Mouse (Mus musculus) G1E (cell line): ENCODE results near the gene Fem1a. TPM values are rescaled to one million over a fixed set of nuclear protein-coding genes. Genes with fewer than 3 reads are reported as not detected.

ENCODE experiments used
- ATAC-seq: 2 replicates; pipeline ENCODE4 v1.8.0; 2016; ENCODE audit warnings: mild to moderate bottlenecking; ENCODE audit not compliant: insufficient number of reproducible peaks, poor library complexity, low FRiP score, severe bottlenecking; ENCODE audit errors: extremely low read depth
- DNase-seq: peaks from one replicate; pipeline ENCODE4 v3.0.0; 2012; ENCODE audit warnings: low spot score
- H3K27me3 ChIP-seq: 2 replicates; pipeline ENCODE4 v1.6.1; 2012; ENCODE audit warnings: mild to moderate bottlenecking, low read length, inconsistent platforms; ENCODE audit not compliant: insufficient read depth
- H3K36me3 ChIP-seq: replicated peaks from 2 replicates; pipeline ENCODE3; 2012; ENCODE audit warnings: mild to moderate bottlenecking, inconsistent platforms
- H3K4me1 ChIP-seq: 2 replicates; pipeline ENCODE4 v1.6.1; 2012; ENCODE audit warnings: low read depth, low read length, inconsistent platforms, mixed read lengths; ENCODE audit not compliant: insufficient read depth
- H3K4me3 ChIP-seq: 2 replicates; pipeline ENCODE4 v1.5.1; 2012; ENCODE audit warnings: low read depth, mild to moderate bottlenecking, inconsistent platforms, low read length, moderate library complexity, mixed read lengths
- H3K9me3 ChIP-seq: replicated peaks from 2 replicates; pipeline ENCODE4 v1.6.1; 2012; ENCODE audit warnings: inconsistent platforms
- CTCF ChIP-seq: IDR thresholded peaks from 2 replicates; pipeline ENCODE4 v1.5.1; 2012; ENCODE audit warnings: low read depth, low read length, inconsistent platforms, mixed read lengths
- GATA1 ChIP-seq: IDR thresholded peaks from 2 replicates; pipeline ENCODE4 v1.6.1; 2012; ENCODE audit warnings: borderline replicate concordance, low read length, inconsistent platforms, mixed read lengths
- GATA2 ChIP-seq: IDR thresholded peaks from 2 replicates; pipeline ENCODE4 v1.6.1; 2012; ENCODE audit warnings: low read depth, low read length, inconsistent platforms, borderline replicate concordance
- POLR2AphosphoS5 ChIP-seq: IDR thresholded peaks from 2 replicates; pipeline ENCODE4 v1.6.1; 2012; ENCODE audit warnings: low read depth, low read length, inconsistent platforms; ENCODE audit not compliant: insufficient replicate concordance
- TAL1 ChIP-seq: conservative IDR thresholded peaks from 2 replicates; pipeline ENCODE4 v1.6.1; 2012; ENCODE audit warnings: low read depth, low read length, inconsistent platforms, mixed read lengths
- polyA plus RNA-seq: library from polyadenylated mRNA; stranded (reverse); fragments of >175 nt; gene quantifications from 2 replicates; pipeline ENCODE4 v1.2.3, GENCODE M21; 2012
- total RNA-seq, 2 experiments: library from RNA; stranded (forward) in 1 of 2; stranded (reverse) in 1 of 2; fragments of 200-1000 nt in 1 of 2; fragments of >200 nt in 1 of 2; fragmentation: Nextera tagmentation in 1 of 2; gene quantifications; 2 replicates each; pipeline ENCODE4 v1.2.3; 2014 to 2017

The Fem1a gene
- total and polyA plus RNA-seq, 3 experiments, result 14.4 to 20.1 (median 17.8) TPM

GRCm38 (mm10) chr17:56226566-56226965 lies 30.0 kb upstream of the Fem1a start:
- Histone ChIP-seq H3K36me3 (no peaks in the 10 kb centered on the region), H3K27me3 (peaks cover 24% of the 10 kb centered on the region), H3K4me1 (peaks cover 5% of the 10 kb centered on the region), H3K9me3 (no peaks in the 10 kb centered on the region), H3K4me3 (no peak overlapping the region)
- TF ChIP-seq GATA2 (no peak), POLR2AphosphoS5 (no peak)
- ATAC-seq, result no peak
- no peak for DNase-seq

- Histone ChIP-seq H3K4me3 (no peak overlapping the region), H3K4me1 (peaks cover 6% of the 10 kb centered on the region), H3K27me3 (peaks cover 26% of the 10 kb centered on the region), H3K36me3 (no peaks in the 10 kb centered on the region), H3K9me3 (no peaks in the 10 kb centered on the region)
- DNase-seq, result no peak
- ATAC-seq, result no peak
- TF ChIP-seq POLR2AphosphoS5 (no peak), TAL1 (no peak), GATA2 (no peak), CTCF (no peak), GATA1 (no peak)
These were observed 26.7 kb upstream of the Fem1a start for GRCm38 (mm10) chr17:56229943-56230342.

- Histone ChIP-seq H3K36me3 (no peaks in the 10 kb centered on the region), H3K27me3 (peaks cover 26% of the 10 kb centered on the region), H3K4me3 (no peak overlapping the region), H3K9me3 (no peaks in the 10 kb centered on the region), H3K4me1 (peaks cover 5% of the 10 kb centered on the region; the same call in 1 of the 2 replicates)
- DNase-seq (no peak), ATAC-seq (no peak)
- TF ChIP-seq POLR2AphosphoS5 (no peak), GATA2 (no peak), CTCF (no peak), TAL1 (no peak), GATA1 (no peak)
These were observed 23.2 kb upstream of the Fem1a start for GRCm38 (mm10) chr17:56233389-56233788.

GRCm38 (mm10) chr17:56233818-56234469 lies 22.7 kb upstream of the Fem1a start:
- H3K4me3 ChIP-seq, result no peak overlapping the region
- no peak for DNase-seq
- H3K36me3 ChIP-seq, result no peaks in the 10 kb centered on the region
- H3K27me3 ChIP-seq, result peaks cover 22% of the 10 kb centered on the region
- TF ChIP-seq GATA1, result no peak
- TF ChIP-seq POLR2AphosphoS5, result no peak
- TF ChIP-seq TAL1, result no peak
- TF ChIP-seq GATA2, result no peak
- no peak for TF ChIP-seq CTCF
- H3K9me3 ChIP-seq, result no peaks in the 10 kb centered on the region
- peaks cover 5% of the 10 kb centered on the region; the same call in 1 of the 2 replicates for H3K4me1 ChIP-seq
- no peak for ATAC-seq

- H3K27me3 ChIP-seq, result peaks cover 36% of the 10 kb centered on the region
- no peaks in the 10 kb centered on the region for H3K36me3 ChIP-seq
- H3K4me3 ChIP-seq, result no peak overlapping the region
- TF ChIP-seq CTCF (no peak), TAL1 (no peak), GATA1 (no peak), POLR2AphosphoS5 (no peak), GATA2 (no peak)
- peak; percentile 34 for ATAC-seq
- no peaks in the 10 kb centered on the region for H3K9me3 ChIP-seq
- no peaks in the 10 kb centered on the region for H3K4me1 ChIP-seq
- DNase-seq, result peak; percentile 80
These were observed 14.8 kb upstream of the Fem1a start for GRCm38 (mm10) chr17:56241541-56242401.

GRCm38 (mm10) chr17:56245608-56246007 lies 11.0 kb upstream of the Fem1a start:
- Histone ChIP-seq H3K4me1 (no peaks in the 10 kb centered on the region), H3K36me3 (no peaks in the 10 kb centered on the region), H3K9me3 (no peaks in the 10 kb centered on the region), H3K27me3 (peaks cover 46% of the 10 kb centered on the region), H3K4me3 (no peak overlapping the region)
- ATAC-seq (no peak), DNase-seq (no peak)
- no peak for TF ChIP-seq CTCF
- no peak for TF ChIP-seq TAL1
- TF ChIP-seq GATA1, result no peak
- TF ChIP-seq GATA2, result no peak
- TF ChIP-seq POLR2AphosphoS5, result no peak
